Mouse (Mus musculus) regulatory T cell (primary cell): ENCODE data around the gene Tob2.

ENCODE experiments used
- in situ Hi-C: fragments of 300-600 bp; cut with MboI, MseI; formaldehyde crosslinking; loops from one replicate; pipeline ENCODE4 v1.15.1; 2025; ENCODE audit warnings: high pct_unique_total_duplicates

Gene Tob2

DNA sequence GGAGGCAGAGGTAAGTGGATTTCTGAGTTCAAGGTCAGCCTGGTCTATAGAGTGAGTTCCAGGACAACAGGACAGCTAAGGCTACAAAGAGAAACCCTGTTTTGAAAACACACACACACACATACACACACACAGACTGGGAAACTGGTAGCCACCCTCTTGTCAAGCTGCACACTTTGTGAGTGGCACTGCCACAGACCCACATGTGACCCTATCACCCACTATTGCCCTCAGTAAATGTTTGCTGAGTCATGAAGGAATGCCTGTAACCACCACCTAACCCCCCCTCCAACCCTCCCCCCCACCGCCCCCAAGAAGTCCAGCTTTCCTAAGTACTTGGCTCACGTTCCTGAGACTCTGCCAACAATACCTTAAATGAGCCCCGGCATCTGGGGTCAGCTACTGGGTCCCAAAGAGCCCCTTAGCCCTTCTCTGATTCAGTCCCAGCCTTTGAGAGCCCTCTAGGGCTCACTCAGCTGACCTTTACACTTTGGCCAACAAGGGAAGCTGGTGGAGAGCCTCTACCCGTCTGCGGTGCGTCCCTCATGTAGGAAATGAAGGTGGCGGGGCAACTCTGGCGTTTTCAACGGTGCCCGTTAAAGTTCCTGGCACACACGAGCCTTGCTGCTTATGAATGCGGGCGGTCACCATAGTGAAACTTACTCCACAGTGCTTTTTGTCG, 19.9 kb downstream of the Tob2 start:
- in situ Hi-C loops, result no loop called here

DNA sequence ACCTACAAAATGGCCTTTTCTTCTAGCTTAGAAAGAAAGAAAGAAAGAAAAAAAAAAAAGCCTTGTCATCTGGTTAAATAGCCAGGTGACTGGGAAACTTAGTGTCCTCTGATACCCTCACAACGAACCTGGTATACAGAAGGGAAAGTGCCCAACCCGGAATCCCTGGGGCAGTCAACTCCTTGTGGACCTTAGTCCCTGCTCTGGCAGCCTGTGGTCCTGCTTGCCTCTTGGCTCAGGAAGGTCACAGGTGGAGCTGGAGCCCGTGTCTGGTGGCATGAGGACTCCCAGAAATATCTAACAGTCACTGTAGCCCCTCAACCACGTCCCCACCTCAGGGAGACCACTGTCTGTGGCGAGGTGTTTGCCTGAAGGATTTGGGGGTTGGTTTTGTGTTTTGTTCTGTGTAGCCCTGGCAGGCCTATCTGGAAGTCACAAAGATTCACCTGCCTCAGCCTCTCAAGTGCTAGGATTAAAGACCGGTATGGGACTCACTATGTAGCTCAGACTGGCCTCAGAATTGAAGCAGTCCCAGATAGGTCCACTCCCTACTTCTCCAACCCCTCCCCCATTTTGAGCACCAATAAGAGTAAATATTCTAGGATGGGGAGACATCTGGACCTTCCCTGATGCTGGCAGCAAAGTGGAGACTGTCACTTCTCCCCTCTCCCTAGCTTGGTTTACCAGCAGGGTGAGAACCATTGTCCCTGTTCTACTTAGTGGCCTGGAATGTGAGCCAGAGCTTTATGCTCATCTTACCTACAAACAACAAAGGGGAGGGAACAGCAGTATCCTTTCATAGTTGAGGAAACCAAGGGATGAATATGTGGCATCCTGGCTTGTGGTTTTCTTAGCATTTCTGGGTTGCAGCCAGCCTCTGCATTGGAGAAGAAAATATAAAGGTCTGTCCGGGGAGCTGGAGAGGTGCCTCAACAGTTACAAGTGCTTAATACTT, 21.4 kb downstream of the Tob2 start:
- in situ Hi-C loops, result no loop called here

DNA sequence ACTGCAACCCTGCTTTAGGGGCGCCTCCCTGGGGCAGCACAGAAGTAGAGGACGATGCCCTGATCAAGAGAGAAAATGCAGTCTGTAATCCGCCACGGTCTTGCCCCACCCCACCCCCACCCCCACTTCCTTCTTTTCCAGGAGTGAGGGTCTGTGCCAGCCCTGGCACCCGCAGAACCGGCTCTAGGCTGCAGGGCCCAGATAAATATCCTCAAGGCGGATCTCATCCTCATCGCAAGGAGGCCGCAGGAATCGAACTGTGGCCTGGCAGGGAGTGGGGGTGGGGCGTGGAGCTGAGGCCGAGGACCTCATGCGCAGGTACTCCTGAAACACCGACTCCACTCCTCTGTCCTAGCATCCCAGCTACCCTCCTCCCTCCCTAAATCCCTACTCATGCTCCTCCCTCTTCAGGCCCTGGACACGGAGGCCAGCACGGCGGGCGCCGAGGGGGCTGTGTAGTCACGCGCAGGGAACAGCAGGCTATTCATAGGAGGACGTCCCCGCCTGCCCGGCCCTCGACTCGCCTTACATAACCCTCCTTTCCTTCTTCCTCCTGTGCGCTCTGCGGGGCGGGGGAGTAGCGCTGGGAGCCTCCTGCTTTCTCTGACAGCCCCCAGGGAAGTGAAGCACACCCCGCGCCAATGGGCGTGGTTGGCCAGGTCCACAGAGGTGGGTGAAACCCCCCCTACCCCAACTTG, 22.3 kb downstream of the Tob2 start:
- in situ Hi-C loops, result no loop called here

DNA sequence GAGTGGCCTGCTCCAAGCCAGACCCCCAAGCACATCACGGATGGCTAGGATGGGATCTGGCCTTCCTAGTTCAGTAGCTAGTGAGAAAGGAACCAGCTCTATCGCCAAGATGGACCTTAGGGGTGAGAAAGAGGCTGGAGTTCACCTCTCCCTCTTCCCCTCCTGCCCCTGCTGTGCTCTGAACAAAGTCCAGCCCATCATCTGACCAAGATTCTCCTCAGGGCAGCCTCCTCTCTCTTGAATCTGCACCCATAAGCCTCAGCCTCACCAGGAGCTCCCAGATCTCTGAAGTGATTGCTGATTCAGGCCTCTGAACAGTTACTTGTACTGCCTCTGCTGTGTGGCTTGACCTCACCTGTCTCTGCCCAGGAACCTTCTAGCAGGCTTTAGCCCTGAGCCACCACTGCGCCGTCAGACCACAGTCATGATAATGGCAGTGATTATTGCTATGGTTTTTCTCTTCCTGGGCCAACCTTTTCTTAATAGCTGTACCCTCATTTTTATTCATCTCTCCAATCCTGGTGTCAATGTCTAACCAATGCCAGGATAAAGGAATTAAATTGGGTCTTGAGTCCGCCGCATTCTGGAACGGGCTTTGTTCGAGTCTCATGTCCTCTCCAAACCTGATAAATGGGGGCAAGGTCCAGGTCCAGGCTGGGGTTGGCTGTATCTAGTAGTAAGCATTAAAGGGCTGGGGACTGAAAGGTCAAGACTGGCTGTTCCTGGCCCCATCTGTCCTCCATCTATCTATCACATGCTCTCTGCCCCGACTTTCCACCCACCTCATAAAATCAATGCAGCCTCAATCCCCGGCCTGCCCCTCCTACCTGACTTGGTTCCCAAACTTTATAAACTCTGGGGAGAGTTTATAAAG, 23.4 kb downstream of the Tob2 start:
- in situ Hi-C loops, result no loop called here

DNA sequence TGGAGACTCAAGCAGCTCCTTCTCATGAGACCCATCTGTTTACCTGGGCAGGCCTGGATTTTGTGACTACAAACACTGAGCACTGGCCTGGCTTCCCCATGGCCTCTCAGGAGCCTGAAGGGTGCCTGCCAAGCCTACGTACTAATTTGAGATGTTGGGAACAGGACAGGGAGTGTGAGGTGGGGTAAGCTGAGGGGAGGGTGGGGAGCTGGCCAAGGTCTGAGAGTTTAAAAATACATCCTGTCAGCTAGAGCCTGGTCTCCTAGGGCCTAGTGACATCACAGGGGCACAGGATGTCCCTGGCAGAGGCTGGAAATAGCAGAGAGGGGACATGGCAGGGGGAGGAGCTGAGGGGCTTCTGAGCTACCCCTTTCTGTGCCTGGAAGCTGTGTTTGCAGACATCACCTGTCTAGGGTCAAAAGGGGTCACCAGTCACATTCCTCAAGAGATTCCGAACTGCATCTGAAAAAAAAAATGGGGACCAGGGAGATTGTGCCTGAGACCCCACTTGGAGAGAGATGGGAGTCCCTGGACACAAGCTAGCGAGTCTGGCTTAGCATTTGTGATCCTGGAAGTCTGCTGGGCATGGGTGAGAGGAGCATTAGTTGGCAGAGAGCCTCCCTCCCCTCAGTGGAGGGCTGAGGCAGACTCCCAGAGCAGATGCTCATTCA, 24.3 kb downstream of the Tob2 start:
- in situ Hi-C loops, result loop anchor here (5.0 kb wide), 1 partner anchor 88 kb away; no protein-coding TSS in a partner anchor

DNA sequence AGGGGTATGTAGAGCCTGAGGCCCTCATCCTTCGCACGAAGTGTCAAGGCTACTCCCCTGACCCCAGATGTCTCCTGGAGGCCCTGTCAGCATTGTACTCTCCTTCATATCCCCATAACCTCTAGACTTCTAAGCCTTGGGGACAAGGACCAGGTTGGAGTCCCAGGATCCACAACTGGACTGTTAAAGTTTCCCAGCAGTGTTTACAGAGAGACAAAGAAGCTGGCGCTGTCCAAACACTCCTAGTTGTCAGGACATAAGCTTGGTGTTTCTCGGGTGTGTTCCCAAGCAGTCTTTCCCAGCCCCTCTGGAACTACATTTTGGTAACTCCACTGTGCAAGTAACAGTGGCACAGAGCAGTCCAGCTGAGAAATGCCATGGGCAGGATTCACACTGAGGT, 25.1 kb downstream of the Tob2 start:
- in situ Hi-C loops, result loop anchor here (5.0 kb wide), 1 partner anchor 89 kb away; no protein-coding TSS in a partner anchor

DNA sequence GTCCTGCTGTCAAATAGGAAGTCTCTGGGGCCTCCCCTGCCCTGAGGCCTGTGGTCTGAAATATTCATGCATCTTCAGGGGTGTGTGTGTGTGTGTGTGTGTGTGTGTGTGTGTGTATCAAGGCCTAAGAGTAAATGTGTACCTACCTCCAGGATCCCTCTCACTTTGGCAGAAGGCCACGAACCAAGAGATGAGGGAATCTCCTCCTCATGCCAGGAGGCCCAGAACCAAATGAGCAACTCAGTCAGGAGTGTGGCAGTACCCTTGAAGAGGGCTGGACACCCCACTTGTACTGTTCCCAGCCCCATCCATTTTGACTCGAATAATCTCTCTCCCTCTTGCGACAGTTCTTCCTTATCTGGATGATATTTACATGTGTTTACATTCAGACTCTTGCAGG, 26.4 kb downstream of the Tob2 start:
- in situ Hi-C loops, result loop anchor here (5.0 kb wide), 1 partner anchor 90 kb away; no protein-coding TSS in a partner anchor

DNA sequence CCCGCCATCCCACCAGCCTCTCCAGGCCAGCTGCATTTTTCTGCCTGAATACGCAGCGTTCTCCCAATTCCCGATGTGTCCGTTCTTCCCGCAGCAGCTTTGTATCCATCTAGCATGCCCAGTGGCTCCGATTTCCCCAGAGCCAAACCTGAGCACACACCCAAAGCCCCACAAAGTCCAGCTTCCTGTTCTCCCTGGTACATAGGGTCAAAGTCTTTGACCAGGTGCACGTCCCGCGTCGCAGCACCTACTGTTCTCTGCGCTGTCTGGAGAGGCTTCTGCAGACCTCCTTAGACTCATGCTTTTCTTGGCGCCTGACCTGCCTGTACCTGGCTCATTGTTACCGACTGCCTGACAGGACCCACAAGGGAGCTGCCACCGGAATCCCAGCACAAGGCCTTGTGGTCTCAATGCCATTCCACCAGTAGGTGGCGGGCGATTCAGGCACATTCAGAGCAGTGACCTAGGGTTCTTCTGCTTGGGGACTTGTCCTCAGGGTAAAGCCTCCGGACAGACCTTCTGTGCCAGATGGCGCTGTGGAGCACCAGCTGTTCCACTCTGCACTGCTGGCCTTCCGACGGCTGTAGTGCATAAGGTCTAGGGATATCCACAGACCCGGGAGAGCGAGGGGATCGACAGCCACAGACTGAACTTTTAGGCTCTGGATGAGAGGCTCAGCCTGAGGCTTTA, 27.3 kb downstream of the Tob2 start:
- in situ Hi-C loops, result loop anchor here (5.0 kb wide), 1 partner anchor 91 kb away; no protein-coding TSS in a partner anchor

DNA sequence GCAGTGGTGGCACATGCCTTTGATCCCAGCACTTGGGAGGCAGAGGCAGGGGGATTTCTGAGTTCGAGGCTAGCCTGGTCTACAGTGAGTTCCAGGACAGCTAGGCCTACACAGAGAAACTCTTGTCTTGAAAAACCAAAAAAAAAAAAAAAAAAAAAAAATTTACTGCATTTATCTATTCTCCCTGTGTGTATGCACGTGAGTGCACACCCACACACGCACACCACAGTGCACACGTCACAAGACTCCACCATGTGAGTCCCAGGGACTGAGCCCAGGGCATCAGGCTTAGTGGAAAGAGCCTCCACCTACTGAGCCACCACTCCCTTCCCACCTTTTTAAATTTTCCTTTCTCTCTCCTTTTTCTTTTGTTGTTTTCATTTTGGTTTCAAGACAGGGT, 28.1 kb downstream of the Tob2 start:
- in situ Hi-C loops, result loop anchor here (5.0 kb wide), 1 partner anchor 92 kb away; no protein-coding TSS in a partner anchor

DNA sequence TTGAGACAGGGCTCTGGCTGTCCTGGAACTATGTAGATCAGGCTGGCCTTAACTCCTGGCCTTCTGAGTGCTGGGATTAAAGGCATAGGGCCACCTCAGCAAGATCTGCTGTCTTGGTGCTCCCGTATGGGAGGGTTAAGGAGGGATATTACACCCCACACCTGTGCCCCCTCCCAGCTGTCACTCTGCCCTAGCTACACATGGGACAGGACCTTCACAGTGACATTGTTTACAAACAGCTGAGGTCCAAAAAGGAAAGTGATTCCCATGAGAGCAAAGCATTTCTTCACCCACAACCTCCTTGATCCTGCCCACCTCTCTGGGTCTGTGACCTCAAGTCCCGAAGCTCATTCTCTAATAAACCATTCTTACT, 29.4 kb downstream of the Tob2 start:
- in situ Hi-C loops, result no loop called here

DNA sequence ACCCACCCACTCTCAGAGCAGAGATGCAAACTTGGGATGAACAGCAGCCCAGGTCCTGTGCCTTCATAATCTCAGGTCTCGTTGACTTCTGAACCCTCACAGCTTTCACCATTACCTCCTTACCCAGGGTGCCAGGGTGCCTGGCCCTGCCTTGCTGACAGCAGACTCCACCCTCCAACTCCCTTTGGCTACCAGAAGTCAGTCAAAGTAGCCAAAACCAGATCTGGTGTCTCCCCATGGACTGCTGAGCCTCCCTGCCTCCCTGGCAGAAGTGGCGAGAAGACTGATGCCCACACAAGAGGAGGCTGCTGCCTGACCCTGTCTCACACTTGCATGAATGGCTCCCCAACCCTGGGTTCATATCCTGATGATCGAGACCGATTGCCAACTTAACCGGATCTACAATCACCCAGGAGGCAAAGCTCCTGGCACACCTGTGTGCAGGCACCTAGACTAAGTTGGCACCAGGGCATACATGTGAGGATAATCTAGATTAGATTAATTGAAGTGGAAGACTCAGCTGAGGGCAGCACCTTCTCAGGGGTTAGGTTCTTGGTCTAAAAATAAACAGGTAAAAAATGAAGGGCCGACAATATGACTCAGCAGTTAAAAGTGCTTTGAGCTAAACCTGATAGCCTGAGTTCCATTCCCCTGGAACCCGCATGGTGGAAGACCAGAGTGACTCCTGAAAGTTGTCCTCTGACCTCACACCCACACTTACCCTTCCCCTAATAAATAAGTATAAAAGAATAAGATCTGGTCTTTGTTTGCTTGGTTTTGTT, 30.0 kb downstream of the Tob2 start:
- in situ Hi-C loops, result no loop called here

DNA sequence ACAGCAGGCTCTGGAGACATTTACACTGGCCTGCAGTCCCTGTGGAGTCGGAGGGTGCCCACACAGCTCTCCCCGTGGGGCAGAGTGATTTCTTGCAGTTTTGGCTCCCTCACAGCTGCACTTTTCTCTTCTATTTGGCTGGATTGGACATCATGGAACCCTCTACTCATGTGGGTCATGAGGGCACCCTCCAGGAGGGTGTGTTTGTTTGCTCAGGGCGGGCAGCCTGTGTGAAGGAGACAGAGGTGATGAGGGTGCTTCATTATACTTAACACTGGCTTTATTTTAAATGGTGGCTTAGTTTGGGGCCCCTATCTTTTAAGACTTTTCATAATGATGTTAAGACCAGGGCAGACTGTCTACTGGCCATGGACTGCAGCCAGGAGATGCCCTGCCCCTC, 33.8 kb downstream of the Tob2 start:
- in situ Hi-C loops, result no loop called here

DNA sequence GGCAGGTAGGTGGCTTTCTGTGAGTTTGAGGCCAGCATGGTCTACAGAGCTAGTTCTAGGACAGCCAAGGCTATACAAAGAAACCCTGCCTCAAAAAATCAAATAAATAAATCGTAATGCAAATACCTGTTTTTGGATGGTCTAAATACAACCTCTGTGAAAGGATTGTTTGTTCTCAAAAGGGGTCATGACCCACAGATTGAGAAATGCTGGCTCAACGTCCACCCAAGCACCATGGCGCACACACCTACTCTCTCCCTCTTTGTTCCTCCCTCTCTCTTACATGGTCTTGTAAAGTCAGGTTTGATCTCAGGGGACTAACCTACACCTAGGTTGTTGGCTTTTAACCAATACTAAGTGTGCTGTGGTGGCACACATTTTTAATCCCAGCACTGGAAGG, 36.0 kb downstream of the Tob2 start:
- in situ Hi-C loops, result no loop called here

DNA sequence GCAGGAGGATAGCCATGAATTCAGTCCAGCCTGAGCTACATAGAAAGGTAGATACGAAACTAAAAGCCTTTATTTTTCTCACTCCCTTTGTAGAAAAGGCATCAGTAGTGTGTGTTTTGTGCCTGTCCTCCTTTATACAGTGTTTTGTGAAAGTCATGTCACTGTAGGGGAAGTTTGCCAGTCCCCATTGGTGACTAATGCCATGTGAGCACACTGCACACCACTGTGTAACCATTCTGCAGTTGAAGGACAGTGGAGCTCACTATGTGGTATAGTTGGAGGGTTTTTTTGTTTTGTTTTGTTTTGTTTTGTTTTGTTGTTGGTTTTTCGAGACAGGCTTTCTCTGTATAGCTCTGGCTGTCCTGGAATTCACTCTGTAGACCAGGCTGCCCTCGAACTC, 40.2 kb downstream of the Tob2 start:
- in situ Hi-C loops, result no loop called here

DNA sequence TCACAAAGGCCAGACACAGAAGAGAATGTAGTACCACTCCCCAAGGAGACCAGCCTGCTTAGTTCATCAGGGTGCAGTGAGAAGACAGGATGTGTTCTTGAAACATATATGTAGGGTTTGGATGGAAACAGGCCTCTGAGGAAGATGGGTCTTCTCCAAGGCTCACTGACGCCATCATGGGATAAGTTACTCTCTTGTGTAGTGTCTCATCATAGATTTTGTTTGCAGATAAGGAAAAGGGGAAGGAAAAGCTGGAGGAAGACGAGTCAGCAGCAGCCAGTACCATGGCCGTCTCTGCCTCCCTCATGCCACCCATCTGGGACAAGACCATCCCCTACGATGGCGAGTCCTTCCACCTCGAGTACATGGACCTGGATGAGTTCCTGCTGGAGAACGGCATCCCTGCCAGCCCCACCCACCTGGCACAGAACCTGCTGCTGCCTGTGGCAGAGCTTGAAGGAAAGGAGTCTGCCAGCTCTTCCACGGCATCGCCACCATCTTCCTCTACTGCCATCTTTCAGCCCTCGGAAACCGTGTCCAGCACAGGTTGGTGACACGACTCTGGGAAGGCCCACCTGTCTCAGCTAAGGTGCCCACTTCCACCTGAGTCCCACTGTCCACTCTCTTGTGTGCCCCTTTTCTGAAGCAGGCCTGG, 43.8 kb downstream of the Tob2 start:
- in situ Hi-C loops, result no loop called here

DNA sequence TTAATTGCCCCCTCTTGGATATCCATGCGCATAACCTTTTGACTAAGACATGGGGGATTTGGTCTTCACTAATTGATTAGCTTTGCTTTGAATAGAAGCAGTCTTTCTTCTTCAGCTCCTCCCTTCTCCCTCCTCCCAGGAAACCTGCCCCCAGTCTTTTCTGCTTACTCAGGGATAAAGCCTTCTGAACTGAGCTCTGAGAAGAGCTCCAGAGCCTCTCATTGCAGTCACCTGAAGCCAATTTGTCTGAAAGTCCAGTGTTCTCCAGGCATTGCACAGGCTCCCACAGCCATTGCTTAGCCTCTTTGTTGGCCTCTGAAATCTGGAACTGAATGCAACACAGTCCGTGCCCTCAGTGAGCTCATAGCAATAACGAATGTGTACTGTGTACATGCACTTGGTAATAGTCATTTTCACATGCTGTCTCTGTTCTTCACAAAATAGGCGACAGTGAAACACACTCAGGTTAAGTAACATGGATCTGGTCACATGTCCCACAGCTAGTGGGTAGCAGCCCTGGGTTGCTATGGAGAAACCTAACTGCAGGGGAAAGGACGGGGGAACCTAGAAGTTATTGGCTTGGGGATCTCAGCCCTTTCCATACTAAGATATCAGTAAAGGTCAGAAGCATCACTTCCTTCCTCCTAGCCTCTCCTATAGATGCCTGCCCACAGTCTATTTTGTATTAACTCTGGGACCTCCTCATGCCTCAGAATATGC, 44.5 kb downstream of the Tob2 start:
- in situ Hi-C loops, result no loop called here

DNA sequence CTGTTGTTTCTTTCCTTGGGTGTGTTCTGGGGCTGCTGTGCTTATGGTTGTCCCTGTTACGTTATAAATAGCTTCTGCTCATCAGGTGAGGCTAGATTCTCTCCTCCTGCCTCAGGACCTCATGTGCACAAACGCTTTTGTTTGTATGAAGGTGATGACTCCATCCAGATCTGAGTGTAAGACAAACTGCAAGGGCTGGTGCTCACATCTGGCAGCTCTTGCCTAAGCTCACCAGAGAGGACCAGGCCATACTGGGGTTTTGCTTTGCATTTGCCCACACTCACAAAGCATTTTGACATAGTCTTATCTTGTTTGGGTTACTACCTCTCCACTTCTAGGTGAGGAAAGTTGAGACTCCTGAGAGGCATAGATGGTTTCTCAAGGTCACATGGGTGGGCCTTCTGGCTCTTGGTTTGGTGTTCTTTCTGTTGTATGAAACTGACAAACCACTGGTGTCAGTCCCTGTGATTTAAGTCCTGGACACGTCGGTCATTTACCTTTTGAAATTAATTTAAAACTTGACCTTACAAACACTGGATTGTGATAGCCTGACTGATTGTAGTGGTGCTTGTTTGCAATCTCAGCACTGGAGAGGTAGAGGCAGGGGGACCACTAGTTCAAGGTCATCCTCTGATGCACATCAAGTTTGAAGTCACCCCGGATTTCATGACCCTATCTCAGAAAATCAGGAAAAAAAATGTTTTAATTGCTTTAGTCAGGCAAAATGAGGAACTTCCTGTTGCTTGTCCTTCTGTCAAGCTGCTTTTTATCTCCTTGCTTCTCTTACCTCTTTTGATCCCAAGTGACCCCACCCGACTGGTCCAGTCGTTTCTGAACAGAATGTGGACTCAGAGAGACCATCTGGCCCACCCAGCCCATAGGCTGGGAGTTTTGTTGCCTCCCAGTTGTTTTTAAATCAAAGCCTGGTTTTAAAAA, 45.6 kb downstream of the Tob2 start:
- in situ Hi-C loops, result no loop called here
